Mouse (Mus musculus) liver, adult 2 months (tissue): ENCODE results near the gene Nnat. TPM values are rescaled to one million over a fixed set of nuclear protein-coding genes. Genes with fewer than 3 reads are reported as not detected.

Experiments used
- DNase-seq: peaks from one replicate; pipeline ENCODE4 v3.0.0-alpha.2; 2011; ENCODE audit warnings: low read depth, low spot score; ENCODE audit errors: extremely low read depth
- H3K27ac ChIP-seq: fragments of 200-500 bp; replicated peaks from 2 replicates; pipeline ENCODE4 v1.5.1; 2012; ENCODE audit warnings: low read depth, mild to moderate bottlenecking, control low read depth, inconsistent platforms, low read length; ENCODE audit not compliant: insufficient read depth
- H3K27me3 ChIP-seq: fragments of 200-500 bp; 2 replicates; pipeline ENCODE4 v1.6.1; 2012; ENCODE audit warnings: mild to moderate bottlenecking, moderate library complexity, low read length, inconsistent platforms; ENCODE audit not compliant: control insufficient read depth, insufficient read depth
- H3K36me3 ChIP-seq: fragments of 200-500 bp; 2 replicates; pipeline ENCODE4 v1.6.1; 2012; ENCODE audit warnings: low read length, inconsistent platforms; ENCODE audit not compliant: control insufficient read depth, insufficient read depth
- H3K4me1 ChIP-seq: fragments of 200-500 bp; 2 replicates; pipeline ENCODE4 v1.6.1; 2011; ENCODE audit warnings: low read length; ENCODE audit not compliant: control insufficient read depth, insufficient read depth
- H3K4me3 ChIP-seq: fragments of 200-500 bp; 2 replicates; pipeline ENCODE4 v1.5.1; 2011; ENCODE audit warnings: low read depth, mild to moderate bottlenecking, control low read depth, low read length, moderate library complexity; ENCODE audit not compliant: insufficient read depth
- H3K79me2 ChIP-seq: fragments of 200-500 bp; 2 replicates; pipeline ENCODE4 v1.6.1; 2012; ENCODE audit warnings: inconsistent platforms, mild to moderate bottlenecking, low read length, moderate library complexity; ENCODE audit not compliant: control insufficient read depth, insufficient read depth
- H3K9ac ChIP-seq: fragments of 200-500 bp; 2 replicates; pipeline ENCODE4 v1.6.1; 2012; ENCODE audit warnings: low read depth, mild to moderate bottlenecking, control low read depth, inconsistent platforms, low read length
- CTCF ChIP-seq: fragments of 200-500 bp; IDR thresholded peaks from 2 replicates; pipeline ENCODE4 v1.5.1; 2011; ENCODE audit warnings: low read depth, low read length, control low read depth
- POLR2A ChIP-seq: fragments of 200-500 bp; IDR thresholded peaks from 2 replicates; pipeline ENCODE4 v1.6.1; 2011; ENCODE audit warnings: low read length, control low read depth; ENCODE audit not compliant: insufficient read depth; ENCODE audit errors: extremely low read depth
- WGBS: fragments of 180-500 bp; shearing (Covaris S2); methylation state at CpG from one replicate; pipeline ENCODE4 v1.1.7; 2018; 5-methylcytosine and 5-hydroxymethylcytosine counted together
- polyA plus RNA-seq: library from polyadenylated mRNA; depleted of rRNA; stranded (reverse); fragments of >200 nt; gene quantifications from 2 replicates; pipeline ENCODE4 v1.2.3, GENCODE M21; 2012; rRNA removed
- total RNA-seq: library from RNA; depleted of rRNA; stranded (reverse); fragments of >200 nt; gene quantifications from 2 replicates; pipeline ENCODE4 v1.2.3, GENCODE M21; 2014; rRNA removed

Nnat gene
- total RNA-seq (0.34 TPM in 1 of 2 replicates, not detected in the other), polyA plus RNA-seq (0.24 TPM in 1 of 2 replicates, not detected in the other)

GRCm38 (mm10) chr2:157559858-157560257, at the start of gene Nnat:
Gene Nnat (plus strand): TSS chr2:157560078.
- TF ChIP-seq POLR2A (no peak), CTCF (no peak)
- H3K9ac ChIP-seq, result no peak within 1 kb of the TSS
- no peaks in the 10 kb centered on the region for H3K27me3 ChIP-seq
- H3K4me3 ChIP-seq, result peak within 1 kb of the TSS; percentile 13; the same call in 1 of the 2 replicates
- no peaks in the 10 kb centered on the region for H3K36me3 ChIP-seq
- H3K79me2 ChIP-seq, result peaks cover 47% of the 10 kb centered on the region
- 67% methylated on average over 27 of the region's 27 CpGs for WGBS
- no peak within 1 kb of the TSS for H3K27ac ChIP-seq
- no peak for DNase-seq
- peaks cover 8% of the 10 kb centered on the region for H3K4me1 ChIP-seq

- H3K4me1 ChIP-seq, result peaks cover 9% of the 10 kb centered on the region
- H3K4me3 ChIP-seq, result no peak overlapping the region
- WGBS, result 95% methylated on average over 9 of the region's 9 CpGs
- no peak for DNase-seq
- TF ChIP-seq CTCF, result no peak
- no peak for TF ChIP-seq POLR2A
- H3K36me3 ChIP-seq, result no peaks in the 10 kb centered on the region
- no peaks in the 10 kb centered on the region for H3K27me3 ChIP-seq
- H3K27ac ChIP-seq, result no peak overlapping the region
- no peak overlapping the region for H3K9ac ChIP-seq
- no peaks in the 10 kb centered on the region for H3K79me2 ChIP-seq
Observed at GRCm38 (mm10) chr2:157512859-157513258, 47.0 kb upstream of the Nnat start.

- peak; percentile 49 for DNase-seq
- no peak for TF ChIP-seq POLR2A
- no peak for TF ChIP-seq CTCF
- no peak overlapping the region for H3K27ac ChIP-seq
- H3K4me1 ChIP-seq, result peaks cover 9% of the 10 kb centered on the region
- no peak overlapping the region for H3K4me3 ChIP-seq
- no peaks in the 10 kb centered on the region for H3K79me2 ChIP-seq
- H3K36me3 ChIP-seq, result no peaks in the 10 kb centered on the region
- H3K9ac ChIP-seq, result no peak overlapping the region
- H3K27me3 ChIP-seq, result no peaks in the 10 kb centered on the region
- 61% methylated on average over 9 of the region's 9 CpGs for WGBS
Observed at GRCm38 (mm10) chr2:157513737-157514208, 46.1 kb upstream of the Nnat start.

- no peak for DNase-seq
- Histone ChIP-seq H3K27ac (no peak overlapping the region), H3K36me3 (no peaks in the 10 kb centered on the region), H3K4me3 (no peak overlapping the region), H3K9ac (no peak overlapping the region), H3K79me2 (no peaks in the 10 kb centered on the region), H3K27me3 (no peaks in the 10 kb centered on the region), H3K4me1 (peaks cover 7% of the 10 kb centered on the region; the same call in 1 of the 2 replicates)
- no peak for TF ChIP-seq POLR2A
- WGBS, result 51% methylated on average over 4 of the region's 4 CpGs
Observed at GRCm38 (mm10) chr2:157514353-157514752, 45.5 kb upstream of the Nnat start.

GRCm38 (mm10) chr2:157517526-157517925, 42.4 kb upstream of the Nnat start:
- no peaks in the 10 kb centered on the region for H3K79me2 ChIP-seq
- no peak for DNase-seq
- TF ChIP-seq CTCF (no peak), POLR2A (no peak)
- no peaks in the 10 kb centered on the region for H3K4me1 ChIP-seq
- no peak overlapping the region for H3K9ac ChIP-seq
- no peak overlapping the region for H3K27ac ChIP-seq
- no peaks in the 10 kb centered on the region for H3K36me3 ChIP-seq
- 79% methylated on average over 6 of the region's 6 CpGs for WGBS
- H3K4me3 ChIP-seq, result no peak overlapping the region
- no peaks in the 10 kb centered on the region for H3K27me3 ChIP-seq

- Histone ChIP-seq H3K27ac (no peak overlapping the region), H3K9ac (no peak overlapping the region), H3K36me3 (no peaks in the 10 kb centered on the region), H3K4me3 (no peak overlapping the region), H3K79me2 (no peaks in the 10 kb centered on the region), H3K4me1 (no peaks in the 10 kb centered on the region), H3K27me3 (no peaks in the 10 kb centered on the region)
- no peak for DNase-seq
- TF ChIP-seq POLR2A, result no peak
- WGBS, result 82% methylated on average over 7 of the region's 7 CpGs
Observed at GRCm38 (mm10) chr2:157518451-157518850, 41.4 kb upstream of the Nnat start.
